ENCODE assay signal across 16 mouse cellular contexts in genomic region chr8:85508661-85509060, GRCm38 (mm10). TPM values are rescaled to one million over a fixed set of nuclear protein-coding genes. Genes with fewer than 3 reads are reported as not detected.
A peak's percentile ranks its signal among the peaks of the same experiment; 100 is the strongest.
DNase-seq lines count a peak whose midpoint lies in the region; ATAC-seq and TF ChIP-seq lines count a peak whose summit lies in the region.
"Had no signal": no experiment of that assay in that cellular context is flagged by ENCODE, and none has a peak within 500 bp of the region (broad histone marks: within the 10 kb centered on the region; RNA-seq: fewer than 3 reads in every experiment).

No protein-coding gene starts in this region.

- H3K79me2 ChIP-seq in heart, adult 2 months (replicated peaks; ENCODE audit: control insufficient read depth, insufficient read depth, low read length), result no peaks in the 10 kb centered on the region

- TF ChIP-seq POLR2A in heart, adult 2 months (IDR thresholded peaks at IDR 0.05; ENCODE audit: insufficient read depth, low read depth, low read length), result no peak

- no peak for ATAC-seq in liver, embryonic 14.5 days (ENCODE audit: insufficient read depth)
- ATAC-seq in megakaryocyte, adult 5-6 weeks (ENCODE audit: poor library complexity, severe bottlenecking), result peak; percentile 47; the same call in 1 of the 2 replicates

- intact Hi-C loops in heart, adult 2 months (cut with DNase I), result no loop called here
- intact Hi-C loops in heart, postnatal 25 days (cut with DNase I), result no loop called here

- DNase-seq in heart, adult 2 months, result no peak
- DNase-seq in heart, postnatal 25 days (ENCODE audit: low spot score), result no peak
- no peak for DNase-seq in liver, embryonic 14.5 days (ENCODE audit: low read depth in 3 of 3, low spot score in 3 of 3)
- DNase-seq in liver (no peak), ES-CJ7 (ENCODE audit: low read depth, low spot score) (peak; percentile 43)
- DNase-seq in ovary, postnatal 36 days (ENCODE audit: low spot score), result no peak
- DNase-seq: cerebellum, adult 2 months; cerebellum, postnatal 36 days; heart, adult 18-20 months; kidney, adult 8-10 months; kidney, postnatal 25 days; lung, postnatal 14 days had no signal

- H3K4me2 ChIP-seq in liver, embryonic 14.5 days (ENCODE audit: low read depth), result no peak overlapping the region
- H3K4me2 ChIP-seq: heart, embryonic 15.5 days had no signal

- TF ChIP-seq EP300 in heart, adult 2 months (IDR thresholded peaks at IDR 0.05; ENCODE audit: insufficient read depth, low read depth, low read length), result no peak
- TF ChIP-seq EP300 in liver, embryonic 14.5 days (IDR thresholded peaks at IDR 0.05; ENCODE audit: low read depth), result no peak

- no peaks in the 10 kb centered on the region for H3K9me3 ChIP-seq in liver, embryonic 14.5 days (ENCODE audit: control insufficient read depth, low read length)
- H3K9me3 ChIP-seq: forebrain, embryonic 10.5 days; G1E; heart, embryonic 15.5 days had no signal

- H3K27me3 ChIP-seq in heart, adult 2 months (ENCODE audit: control insufficient read depth, insufficient read depth, low read length), result no peaks in the 10 kb centered on the region
- H3K27me3 ChIP-seq in liver, embryonic 14.5 days (ENCODE audit: control insufficient read depth, insufficient read depth, low read length), result no peaks in the 10 kb centered on the region
- H3K27me3 ChIP-seq: heart, embryonic 15.5 days had no signal

- 78% methylated on average over 4 of the region's 4 CpGs for WGBS in heart, adult 2 months
- 59% methylated on average over 4 of the region's 4 CpGs for WGBS in liver, embryonic 14.5 days (ENCODE audit: insufficient replicate concordance)

- H3K27ac ChIP-seq in heart, adult 2 months, result no peak overlapping the region
- H3K27ac ChIP-seq in liver, embryonic 14.5 days, result no peak overlapping the region
- H3K27ac ChIP-seq: forebrain, embryonic 10.5 days; heart, embryonic 15.5 days had no signal

- no peak overlapping the region for H3K9ac ChIP-seq in heart, adult 2 months (ENCODE audit: low read depth, low read length)
- no peak overlapping the region for H3K9ac ChIP-seq in liver, embryonic 14.5 days (replicated peaks)
- H3K9ac ChIP-seq: heart, embryonic 15.5 days had no signal

- no peaks in the 10 kb centered on the region for H3K4me1 ChIP-seq in heart, adult 2 months (ENCODE audit: control insufficient read depth, insufficient read depth, low read length)
- H3K4me1 ChIP-seq in liver, embryonic 14.5 days (replicated peaks; ENCODE audit: control insufficient read depth in 2 of 2, insufficient read depth in 2 of 2, low read length in 1 of 2), result peaks cover 0 to 3% of the 10 kb centered on the region in 2 experiments; a peak in 2 of 4 replicates
- H3K4me1 ChIP-seq: heart, embryonic 15.5 days had no signal

- no peak overlapping the region for H3K4me3 ChIP-seq in heart, adult 2 months
- H3K4me3 ChIP-seq in liver, embryonic 14.5 days (ENCODE audit: insufficient read depth in 1 of 2, low read depth in 2 of 2, low read length in 2 of 2), result no peak overlapping the region
- H3K4me3 ChIP-seq: forebrain, embryonic 10.5 days; heart, embryonic 15.5 days had no signal

- TF ChIP-seq CTCF in heart, adult 2 months (IDR thresholded peaks at IDR 0.05), result peak; percentile 32
- TF ChIP-seq CTCF in liver, embryonic 14.5 days (IDR thresholded peaks at IDR 0.05; ENCODE audit: low read depth), result peak; percentile 48

- no peaks in the 10 kb centered on the region for H3K36me3 ChIP-seq in heart, adult 2 months (ENCODE audit: control insufficient read depth, insufficient read depth, low read length)
- no peaks in the 10 kb centered on the region for H3K36me3 ChIP-seq in liver, embryonic 14.5 days (replicated peaks; ENCODE audit: control insufficient read depth, insufficient read depth, low read depth)
- H3K36me3 ChIP-seq: G1E; heart, embryonic 15.5 days had no signal

RNA-seq across cellular contexts. Expression of gene Gpt2, which starts 16.3 kb away (rescaled TPM):
- total RNA-seq in heart, adult 2 months (2021), result 10 to 100 TPM; 32.4 to 35.2 TPM
- 19.7 and 30.0 TPM in 2 replicates for polyA plus RNA-seq in heart, adult 2 months (2012; rRNA removed)
- total RNA-seq in heart, postnatal 25 days (2021), result 10 to 100 TPM; 32.9 to 36.1 TPM
- 8.1 and 8.7 TPM in 2 replicates for polyA plus RNA-seq in liver, embryonic 14.5 days (2012; rRNA removed)
- 13.1 and 15.5 TPM in 2 replicates for polyA plus RNA-seq in liver, embryonic 14.5 days (2014; fragmentation: Nextera tagmentation; extraction: Ambion mirVana)
- total RNA-seq in megakaryocyte, adult 5-6 weeks (2015), result 0.59 and 1.7 TPM in 2 replicates
- total RNA-seq in megakaryocyte, adult 5-6 weeks (2017), result 1.7 and 1.8 TPM in 2 replicates
- polyA plus RNA-seq: G1E had no signal

RNA-seq across cellular contexts. Expression of gene Dnaja2, which starts 46.5 kb away (rescaled TPM):
- 100 to 1,000 TPM; 250 to 278 TPM for total RNA-seq in heart, adult 2 months (2021)
- 30.2 and 51.2 TPM in 2 replicates for polyA plus RNA-seq in heart, adult 2 months (2012; rRNA removed)
- total RNA-seq in heart, postnatal 25 days (2021), result 100 to 1,000 TPM; 220 to 258 TPM
- 12.6 and 26.9 TPM in 2 replicates for polyA plus RNA-seq in liver, embryonic 14.5 days (2012; rRNA removed)
- polyA plus RNA-seq in liver, embryonic 14.5 days (2014; fragmentation: Nextera tagmentation; extraction: Ambion mirVana), result 73.3 and 76.2 TPM in 2 replicates
- 81.2 and 81.9 TPM in 2 replicates for total RNA-seq in megakaryocyte, adult 5-6 weeks (2015)
- total RNA-seq in megakaryocyte, adult 5-6 weeks (2017), result 74.4 and 88.6 TPM in 2 replicates

Comparison
In these comparisons a context has a peak if more than half of its experiments do, and no peak if none do; other contexts are left out.
1. RNA of gene Gpt2, which starts 16.3 kb away (total RNA-seq): 32.9 to 36.1 TPM in heart, postnatal 25 days and 32.4 to 35.2 TPM in heart, adult 2 months; 0.59 to 1.8 TPM in megakaryocyte, adult 5-6 weeks; every median in the first group is over 10 times any median in the second.